Mouse (Mus musculus): ENCODE measurements around the gene Gzmb. TPM values are rescaled to one million over a fixed set of nuclear protein-coding genes. Genes with fewer than 3 reads are reported as not detected.

The Gzmb gene
- polyA plus RNA-seq, 1 experiment from 2014 or later: 0.15 TPM

DNA sequence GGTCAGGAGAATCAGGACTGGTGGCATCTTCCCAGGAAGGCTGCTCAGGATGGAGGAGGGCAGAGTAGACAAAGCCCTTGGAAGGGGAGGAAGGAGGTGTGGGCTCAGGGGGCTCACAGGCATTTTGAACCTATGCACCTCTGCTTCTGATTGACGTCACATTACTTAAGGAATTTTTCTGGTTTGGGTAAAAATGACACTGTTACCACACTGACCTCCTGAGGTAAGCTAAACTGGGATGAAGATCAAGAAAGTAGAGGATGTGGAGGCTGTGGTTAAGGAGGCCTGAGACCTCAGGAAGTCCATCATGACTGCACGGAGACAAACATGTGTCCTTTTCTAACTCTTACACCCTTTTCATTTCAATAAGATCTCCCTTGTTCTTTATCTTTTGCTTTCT lies 27.5 kb downstream of the Gzmb start, which contains the start of gene Gzmc:
TSS of gene Gzmc (minus strand) at position 101 of the 400 bp plus-strand sequence.
- Histone ChIP-seq H3K4me3 (ENCODE audit: low read depth, low read length) (no peak within 1 kb of the TSS), H3K4me1 (replicated peaks; ENCODE audit: control insufficient read depth, insufficient read depth, low read length) (no peaks in the 10 kb centered on the region), H3K27ac (ENCODE audit: low read depth, low read length) (no peak within 1 kb of the TSS), H3K4me2 (no peak within 1 kb of the TSS), H3K27me3 (replicated peaks; ENCODE audit: control insufficient read depth, insufficient read depth, low read length) (no peaks in the 10 kb centered on the region), H3K36me3 (ENCODE audit: control insufficient read depth, insufficient read depth, low read length) (no peaks in the 10 kb centered on the region), H3K9ac (ENCODE audit: low read depth, low read length) (no peak within 1 kb of the TSS), H3K9me3 (ENCODE audit: control insufficient read depth, low read length) (no peaks in the 10 kb centered on the region)
- WGBS: 45% methylated on average over 2 of the region's 2 CpGs
- ATAC-seq (replicated peaks; ENCODE audit: low FRiP score): no peak
- no peak for DNase-seq (ENCODE audit: low spot score)

DNA sequence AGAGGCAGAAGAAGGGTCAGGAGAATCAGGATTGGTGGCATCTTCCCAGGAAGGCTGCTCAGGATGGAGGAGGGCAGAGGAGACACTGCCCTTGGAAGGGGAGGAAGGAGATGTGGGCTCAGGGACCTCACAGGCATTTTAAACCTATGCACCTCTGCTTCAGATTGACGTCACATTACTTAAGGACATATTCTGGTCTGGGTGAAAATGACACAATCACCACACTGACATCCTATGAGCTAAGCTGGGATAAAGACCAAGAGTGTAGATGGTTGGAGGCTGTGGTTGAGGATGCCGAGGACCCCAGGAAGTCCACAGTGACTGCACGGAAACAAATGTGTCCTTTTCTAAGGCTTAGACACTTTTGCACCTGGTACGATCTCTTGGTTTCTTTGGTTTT lies 50.7 kb downstream of the Gzmb start, which contains the start of gene Gzmf:
TSS of gene Gzmf (minus strand) at position 101 of the 400 bp plus-strand sequence.
- no peak within 1 kb of the TSS for H3K4me2 ChIP-seq
- WGBS: 85% methylated on average over 4 of the region's 4 CpGs
- H3K9ac ChIP-seq (ENCODE audit: low read depth, low read length): no peak within 1 kb of the TSS
- no peaks in the 10 kb centered on the region for H3K9me3 ChIP-seq (ENCODE audit: control insufficient read depth, low read length)
- H3K36me3 ChIP-seq (ENCODE audit: control insufficient read depth, insufficient read depth, low read length): no peaks in the 10 kb centered on the region
- no peak for ATAC-seq (replicated peaks; ENCODE audit: low FRiP score)
- H3K27ac ChIP-seq (ENCODE audit: low read depth, low read length): no peak within 1 kb of the TSS
- H3K27me3 ChIP-seq (replicated peaks; ENCODE audit: control insufficient read depth, insufficient read depth, low read length): no peaks in the 10 kb centered on the region
- DNase-seq (ENCODE audit: low spot score): no peak
- H3K4me3 ChIP-seq (ENCODE audit: low read depth, low read length): no peak within 1 kb of the TSS
- no peaks in the 10 kb centered on the region for H3K4me1 ChIP-seq (replicated peaks; ENCODE audit: control insufficient read depth, insufficient read depth, low read length)

Other genes with a start within 250 kb of the Gzmb start
- not detected in 2 replicates for gene Mcpt1, start 244.3 kb downstream of the Gzmb start, polyA plus RNA-seq (2014; fragmentation: Nextera tagmentation; extraction: Ambion mirVana)
- gene Mcpt9, start 231.8 kb downstream of the Gzmb start, polyA plus RNA-seq (2014; fragmentation: Nextera tagmentation; extraction: Ambion mirVana): not detected in 2 replicates
- gene Mcpt2, start 220.2 kb downstream of the Gzmb start, polyA plus RNA-seq (2014; fragmentation: Nextera tagmentation; extraction: Ambion mirVana): not detected in 2 replicates
- not detected in 2 replicates for gene Mcpt4, start 199.9 kb downstream of the Gzmb start, polyA plus RNA-seq (2014; fragmentation: Nextera tagmentation; extraction: Ambion mirVana)
- not detected in 2 replicates for gene Mcpt8, start 177.0 kb downstream of the Gzmb start, polyA plus RNA-seq (2014; fragmentation: Nextera tagmentation; extraction: Ambion mirVana)
- 0.36 and 1.3 TPM in 2 replicates for gene Ctsg, start 159.7 kb downstream of the Gzmb start, polyA plus RNA-seq (2014; fragmentation: Nextera tagmentation; extraction: Ambion mirVana)
- gene Gzme, start 141.6 kb downstream of the Gzmb start, polyA plus RNA-seq (2014; fragmentation: Nextera tagmentation; extraction: Ambion mirVana): not detected in 2 replicates
- not detected in 2 replicates for gene Gzmd, start 129.7 kb downstream of the Gzmb start, polyA plus RNA-seq (2014; fragmentation: Nextera tagmentation; extraction: Ambion mirVana)
- not detected in 2 replicates for gene Gzmg, start 102.7 kb downstream of the Gzmb start, polyA plus RNA-seq (2014; fragmentation: Nextera tagmentation; extraction: Ambion mirVana)
- not detected in 2 replicates for gene Gzmn, start 87.7 kb downstream of the Gzmb start, polyA plus RNA-seq (2014; fragmentation: Nextera tagmentation; extraction: Ambion mirVana)
- gene Gzmf, start 50.8 kb downstream of the Gzmb start, polyA plus RNA-seq (2014; fragmentation: Nextera tagmentation; extraction: Ambion mirVana): not detected in 2 replicates
- gene Gzmc, start 27.6 kb downstream of the Gzmb start, polyA plus RNA-seq (2014; fragmentation: Nextera tagmentation; extraction: Ambion mirVana): not detected in 2 replicates
- 0.14 TPM in 1 of 2 replicates, not detected in the other for gene Atp12a, start 102.8 kb upstream of the Gzmb start, polyA plus RNA-seq (2014; fragmentation: Nextera tagmentation; extraction: Ambion mirVana)
- 7.5 and 7.9 TPM in 2 replicates for gene Rnf17, start 140.3 kb upstream of the Gzmb start, polyA plus RNA-seq (2014; fragmentation: Nextera tagmentation; extraction: Ambion mirVana)